Mouse (Mus musculus): ENCODE measurements around the gene Defb13. TPM values are rescaled to one million over a fixed set of nuclear protein-coding genes. Genes with fewer than 3 reads are reported as not detected.
A peak's percentile ranks its signal among the peaks of the same experiment; 100 is the strongest.

The Defb13 gene
- total and polyA plus RNA-seq, 3 experiments: not detected

GRCm38 (mm10) chr8:21978193-21978592 is 31.6 kb downstream of the Defb13 start:
- no peak overlapping the region for H3K27ac ChIP-seq
- H3K4me1 ChIP-seq (ENCODE audit: control insufficient read depth, insufficient read depth, low read length): no peaks in the 10 kb centered on the region
- no peaks in the 10 kb centered on the region for H3K36me3 ChIP-seq (ENCODE audit: control insufficient read depth, insufficient read depth, low read length)
- no peaks in the 10 kb centered on the region for H3K27me3 ChIP-seq (ENCODE audit: control insufficient read depth, insufficient read depth, low read length)
- H3K79me2 ChIP-seq (replicated peaks; ENCODE audit: control insufficient read depth, insufficient read depth, low read length): no peaks in the 10 kb centered on the region
- WGBS: 61% methylated on average over 4 of the region's 4 CpGs
- H3K4me3 ChIP-seq: no peak overlapping the region
- no peak overlapping the region for H3K9ac ChIP-seq (ENCODE audit: low read depth, low read length)
- no peak for TF ChIP-seq CTCF (IDR thresholded peaks at IDR 0.05)
- TF ChIP-seq POLR2A (IDR thresholded peaks at IDR 0.05; ENCODE audit: insufficient read depth, low read depth, low read length): no peak
- no peak for TF ChIP-seq EP300 (IDR thresholded peaks at IDR 0.05; ENCODE audit: insufficient read depth, low read depth, low read length)
- intact Hi-C loops (cut with DNase I): no loop called here
- no peak for DNase-seq

GRCm38 (mm10) chr8:21981664-21982337 is 35.2 kb downstream of the Defb13 start:
- Histone ChIP-seq H3K4me1 (ENCODE audit: control insufficient read depth, insufficient read depth, low read length) (no peaks in the 10 kb centered on the region), H3K27ac (no peak overlapping the region), H3K79me2 (replicated peaks; ENCODE audit: control insufficient read depth, insufficient read depth, low read length) (no peaks in the 10 kb centered on the region), H3K36me3 (ENCODE audit: control insufficient read depth, insufficient read depth, low read length) (no peaks in the 10 kb centered on the region), H3K9ac (ENCODE audit: low read depth, low read length) (no peak overlapping the region), H3K4me3 (no peak overlapping the region), H3K27me3 (ENCODE audit: control insufficient read depth, insufficient read depth, low read length) (no peaks in the 10 kb centered on the region)
- no peak for DNase-seq
- 51% methylated on average over 8 of the region's 8 CpGs for WGBS
- intact Hi-C loops (cut with DNase I): no loop called here
- TF ChIP-seq EP300 (IDR thresholded peaks at IDR 0.05; ENCODE audit: insufficient read depth, low read depth, low read length) (no peak), CTCF (IDR thresholded peaks at IDR 0.05) (peak; percentile 55), POLR2A (IDR thresholded peaks at IDR 0.05; ENCODE audit: insufficient read depth, low read depth, low read length) (no peak)

GRCm38 (mm10) chr8:21992184-21992583 is 45.6 kb downstream of the Defb13 start:
- H3K4me3 ChIP-seq: no peak overlapping the region
- H3K79me2 ChIP-seq (replicated peaks; ENCODE audit: control insufficient read depth, insufficient read depth, low read length): no peaks in the 10 kb centered on the region
- TF ChIP-seq CTCF (IDR thresholded peaks at IDR 0.05): peak; percentile 84
- no peak for TF ChIP-seq POLR2A (IDR thresholded peaks at IDR 0.05; ENCODE audit: insufficient read depth, low read depth, low read length)
- peak; percentile 54; the same call in 1 of the 2 replicates for TF ChIP-seq EP300 (IDR thresholded peaks at IDR 0.05; ENCODE audit: insufficient read depth, low read depth, low read length)
- no peaks in the 10 kb centered on the region for H3K4me1 ChIP-seq (ENCODE audit: control insufficient read depth, insufficient read depth, low read length)
- no peaks in the 10 kb centered on the region for H3K36me3 ChIP-seq (ENCODE audit: control insufficient read depth, insufficient read depth, low read length)
- DNase-seq: peak; percentile 24 to 28
- WGBS: 11% methylated on average over 6 of the region's 6 CpGs
- intact Hi-C loops (cut with DNase I): loop anchor here (5.0 to 10.0 kb wide), 4 partner anchors 55 to 383 kb away; partner anchors contain the start of gene Nek3
- H3K27ac ChIP-seq: no peak overlapping the region
- H3K9ac ChIP-seq (ENCODE audit: low read depth, low read length): no peak overlapping the region
- no peaks in the 10 kb centered on the region for H3K27me3 ChIP-seq (ENCODE audit: control insufficient read depth, insufficient read depth, low read length)

- Histone ChIP-seq H3K27ac (no peak overlapping the region), H3K4me3 (no peak overlapping the region), H3K4me1 (ENCODE audit: control insufficient read depth, insufficient read depth, low read length) (no peaks in the 10 kb centered on the region), H3K36me3 (ENCODE audit: control insufficient read depth, insufficient read depth, low read length) (no peaks in the 10 kb centered on the region), H3K79me2 (replicated peaks; ENCODE audit: control insufficient read depth, insufficient read depth, low read length) (no peaks in the 10 kb centered on the region), H3K27me3 (ENCODE audit: control insufficient read depth, insufficient read depth, low read length) (no peaks in the 10 kb centered on the region), H3K9ac (ENCODE audit: low read depth, low read length) (no peak overlapping the region)
- WGBS: 42% methylated on average over 3 of the region's 3 CpGs
- intact Hi-C loops (cut with DNase I): loop anchor here (10.0 kb wide), 1 partner anchor 380 kb away; no protein-coding TSS in a partner anchor
- TF ChIP-seq POLR2A (IDR thresholded peaks at IDR 0.05; ENCODE audit: insufficient read depth, low read depth, low read length): no peak
- TF ChIP-seq EP300 (IDR thresholded peaks at IDR 0.05; ENCODE audit: insufficient read depth, low read depth, low read length): no peak
- no peak for TF ChIP-seq CTCF (IDR thresholded peaks at IDR 0.05)
- no peak for DNase-seq
Measured at GRCm38 (mm10) chr8:21995181-21995580, 48.6 kb downstream of the Defb13 start.

Other genes starting within 250 kb of the Defb13 start
- gene AY761184, start 243.1 kb upstream of the Defb13 start, total RNA-seq (2021): not detected
- not detected in 2 replicates for gene AY761184, start 243.1 kb upstream of the Defb13 start, polyA plus RNA-seq (2012; rRNA removed)
- not detected for gene Defa24, start 212.3 kb upstream of the Defb13 start, total RNA-seq (2021)
- gene Defa24, start 212.3 kb upstream of the Defb13 start, polyA plus RNA-seq (2012; rRNA removed): not detected in 2 replicates
- gene Defb50, start 123.2 kb upstream of the Defb13 start, total RNA-seq (2021): not detected
- gene Defb50, start 123.2 kb upstream of the Defb13 start, polyA plus RNA-seq (2012; rRNA removed): not detected in 2 replicates
- gene Defb2, start 106.8 kb upstream of the Defb13 start, total RNA-seq (2021): not detected
- gene Defb2, start 106.8 kb upstream of the Defb13 start, polyA plus RNA-seq (2012; rRNA removed): not detected in 2 replicates
- gene Defb10, start 87.9 kb upstream of the Defb13 start, total RNA-seq (2021): not detected
- gene Defb10, start 87.9 kb upstream of the Defb13 start, polyA plus RNA-seq (2012; rRNA removed): not detected in 2 replicates
- not detected for gene Defb9, start 61.3 kb upstream of the Defb13 start, total RNA-seq (2021)
- gene Defb9, start 61.3 kb upstream of the Defb13 start, polyA plus RNA-seq (2012; rRNA removed): not detected in 2 replicates
- not detected for gene Defb11, start 40.4 kb upstream of the Defb13 start, total RNA-seq (2021)
- not detected in 2 replicates for gene Defb11, start 40.4 kb upstream of the Defb13 start, polyA plus RNA-seq (2012; rRNA removed)
- not detected for gene Defb15, start 14.1 kb upstream of the Defb13 start, total RNA-seq (2021)
- gene Defb15, start 14.1 kb upstream of the Defb13 start, polyA plus RNA-seq (2012; rRNA removed): not detected in 2 replicates
- gene Defb35, start 8.4 kb upstream of the Defb13 start, total RNA-seq (2021): not detected
- not detected in 2 replicates for gene Defb35, start 8.4 kb upstream of the Defb13 start, polyA plus RNA-seq (2012; rRNA removed)
- not detected for gene Fam90a1a, start 12.0 kb downstream of the Defb13 start, total RNA-seq (2021)
- not detected in 2 replicates for gene Fam90a1a, start 12.0 kb downstream of the Defb13 start, polyA plus RNA-seq (2012; rRNA removed)
- gene Ccdc70, start 23.0 kb downstream of the Defb13 start, total RNA-seq (2021): not detected
- gene Ccdc70, start 23.0 kb downstream of the Defb13 start, polyA plus RNA-seq (2012; rRNA removed): not detected in 2 replicates
- gene Atp7b, start 113.5 kb downstream of the Defb13 start, total RNA-seq (2021): under 1 TPM; 0.05 to 0.07 TPM
- 0.06 and 0.43 TPM in 2 replicates for gene Atp7b, start 113.5 kb downstream of the Defb13 start, polyA plus RNA-seq (2012; rRNA removed)
- gene Alg11, start 114.0 kb downstream of the Defb13 start, total RNA-seq (2021): 1 to 10 TPM; 7.7 to 8.1 TPM
- 3.3 and 7.5 TPM in 2 replicates for gene Alg11, start 114.0 kb downstream of the Defb13 start, polyA plus RNA-seq (2012; rRNA removed)
- not detected for gene Nek5, start 178.3 kb downstream of the Defb13 start, total RNA-seq (2021)
- 0.12 and 0.23 TPM in 2 replicates for gene Nek5, start 178.3 kb downstream of the Defb13 start, polyA plus RNA-seq (2012; rRNA removed)
- 1 to 10 TPM; 1.4 to 2.1 TPM for gene Nek3, start 219.7 kb downstream of the Defb13 start, total RNA-seq (2021)
- 1.00 and 1.9 TPM in 2 replicates for gene Nek3, start 219.7 kb downstream of the Defb13 start, polyA plus RNA-seq (2012; rRNA removed)
- under 1 TPM; 0.11 to 0.29 TPM for gene Ckap2, start 239.1 kb downstream of the Defb13 start, total RNA-seq (2021)
- gene Ckap2, start 239.1 kb downstream of the Defb13 start, polyA plus RNA-seq (2012; rRNA removed): 0.21 and 0.53 TPM in 2 replicates
- 10 to 100 TPM; 25.2 to 27.0 TPM for gene Vps36, start 246.0 kb downstream of the Defb13 start, total RNA-seq (2021)
- 9.9 and 16.2 TPM in 2 replicates for gene Vps36, start 246.0 kb downstream of the Defb13 start, polyA plus RNA-seq (2012; rRNA removed)

Data from heart, adult 2 months (tissue).